Mouse (Mus musculus) splenic B cell, adult 2 months (primary cell): ENCODE results near the gene Pitpnm2.

Source experiments
- DNase-seq: peaks from one replicate; pipeline ENCODE4 v3.0.0-alpha.2; 2011; ENCODE audit warnings: low read depth, low spot score
- H3K27me3 ChIP-seq: 2 replicates; pipeline ENCODE4 v1.6.1; 2012; ENCODE audit warnings: mild to moderate bottlenecking, low read length, moderate library complexity, mixed read lengths; ENCODE audit not compliant: control insufficient read depth, poor library complexity, insufficient read depth, severe bottlenecking
- H3K36me3 ChIP-seq: 2 replicates; pipeline ENCODE4 v1.6.1; 2012; ENCODE audit warnings: mild to moderate bottlenecking, low read length, moderate library complexity, mixed read lengths; ENCODE audit not compliant: control insufficient read depth, poor library complexity, insufficient read depth, severe bottlenecking

The Pitpnm2 gene

GRCm38 (mm10) chr5:124236180-124236579, 13.4 kb downstream of the Pitpnm2 start:
- no peak for DNase-seq
- no peaks in the 10 kb centered on the region; the same call in 1 of the 2 replicates for H3K27me3 ChIP-seq
- no peaks in the 10 kb centered on the region for H3K36me3 ChIP-seq

DNA sequence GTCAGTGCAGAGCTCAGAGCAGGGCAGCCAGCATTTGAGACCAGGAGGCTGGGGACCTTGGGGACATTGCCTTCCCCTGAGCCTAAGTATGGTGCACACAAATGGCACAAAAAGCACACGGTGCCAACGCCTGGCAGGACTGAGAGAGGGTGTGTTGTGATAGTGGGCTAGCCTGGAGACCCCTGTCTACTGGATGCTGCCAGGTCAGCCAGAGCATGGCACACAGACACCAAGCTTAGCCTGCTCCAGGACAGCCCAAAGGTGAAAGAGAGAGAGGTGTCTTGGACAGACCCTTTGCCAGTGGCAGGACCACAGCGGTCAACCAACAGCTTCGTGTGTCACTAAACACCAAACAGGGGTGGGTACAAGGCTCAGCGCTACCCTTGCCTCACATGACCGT, 14.8 kb downstream of the Pitpnm2 start:
- DNase-seq, result no peak
- no peaks in the 10 kb centered on the region for H3K36me3 ChIP-seq
- no peaks in the 10 kb centered on the region; the same call in 1 of the 2 replicates for H3K27me3 ChIP-seq

GRCm38 (mm10) chr5:124233874-124234661, 15.5 kb downstream of the Pitpnm2 start:
- no peaks in the 10 kb centered on the region for H3K27me3 ChIP-seq
- H3K36me3 ChIP-seq, result no peaks in the 10 kb centered on the region
- no peak for DNase-seq

GRCm38 (mm10) chr5:124233144-124233465, 16.5 kb downstream of the Pitpnm2 start:
- peak; percentile 51 for DNase-seq
- Histone ChIP-seq H3K36me3 (no peaks in the 10 kb centered on the region), H3K27me3 (no peaks in the 10 kb centered on the region)

- Histone ChIP-seq H3K36me3 (no peaks in the 10 kb centered on the region), H3K27me3 (no peaks in the 10 kb centered on the region)
- no peak for DNase-seq
Measured at GRCm38 (mm10) chr5:124232360-124233143, 17.0 kb downstream of the Pitpnm2 start.

DNA sequence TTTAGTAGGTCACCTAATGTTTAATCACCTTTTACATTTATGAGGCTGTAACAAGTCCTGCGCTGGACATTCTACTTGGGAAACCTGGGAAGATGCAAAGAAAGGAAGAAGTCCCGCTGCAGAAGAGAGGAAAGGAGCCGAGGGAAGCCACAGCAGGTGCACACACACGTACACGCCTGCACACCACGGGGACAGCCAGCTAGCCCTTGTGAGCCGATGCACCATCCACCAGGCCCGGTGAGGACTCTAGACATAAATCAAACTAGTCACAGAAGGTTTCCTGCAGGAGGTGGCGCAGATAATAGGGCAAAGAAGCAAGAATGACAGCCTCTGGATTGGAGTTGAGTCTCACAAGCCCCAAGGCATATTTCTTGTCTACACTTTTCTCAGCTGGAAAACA, 19.1 kb downstream of the Pitpnm2 start:
- Histone ChIP-seq H3K27me3 (no peaks in the 10 kb centered on the region), H3K36me3 (no peaks in the 10 kb centered on the region)
- no peak for DNase-seq

DNA sequence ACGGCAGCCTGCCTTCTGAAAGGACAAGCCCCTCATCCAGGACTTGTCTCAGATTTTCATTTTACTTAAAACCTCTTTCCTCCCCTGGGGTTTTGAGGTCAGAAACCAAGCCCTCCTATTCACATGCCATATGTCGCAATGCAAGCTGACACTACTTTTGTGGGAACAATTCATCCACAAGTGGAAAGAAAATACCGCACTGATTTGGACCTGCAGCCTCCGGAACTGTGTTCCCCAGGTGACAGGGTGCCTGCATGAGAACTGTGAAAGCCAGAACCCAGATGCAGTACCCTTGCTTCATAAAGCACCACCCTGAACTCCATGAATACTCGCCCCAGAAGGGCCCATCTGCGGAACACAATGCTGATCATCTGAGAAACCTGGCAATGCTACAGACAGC, 22.4 kb downstream of the Pitpnm2 start:
- no peak for DNase-seq
- H3K36me3 ChIP-seq, result no peaks in the 10 kb centered on the region
- H3K27me3 ChIP-seq, result no peaks in the 10 kb centered on the region

- H3K27me3 ChIP-seq, result no peaks in the 10 kb centered on the region
- no peak for DNase-seq
- no peaks in the 10 kb centered on the region for H3K36me3 ChIP-seq
Measured at GRCm38 (mm10) chr5:124226494-124226893, 23.1 kb downstream of the Pitpnm2 start.

DNA sequence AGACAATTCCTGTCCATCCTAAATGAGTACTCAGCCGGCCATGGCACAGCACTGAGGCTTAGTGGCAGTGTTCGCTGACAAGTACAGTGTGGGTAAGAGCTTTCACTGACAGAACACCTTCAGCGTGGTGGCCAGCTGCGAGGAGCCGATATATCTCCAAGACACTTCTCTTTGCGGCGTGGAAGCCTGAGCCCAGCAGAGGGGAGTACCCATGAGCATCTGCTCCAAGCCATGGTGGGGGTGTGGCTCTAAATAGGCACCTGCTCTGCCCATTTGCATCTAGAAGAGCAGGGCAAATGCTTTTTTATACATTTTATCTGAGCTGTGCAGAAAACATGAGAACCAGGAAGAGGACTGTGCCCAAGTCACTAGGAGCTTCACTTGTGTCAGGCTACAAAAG, 23.7 kb downstream of the Pitpnm2 start:
- DNase-seq, result peak; percentile 51
- Histone ChIP-seq H3K36me3 (no peaks in the 10 kb centered on the region), H3K27me3 (no peaks in the 10 kb centered on the region)

DNA sequence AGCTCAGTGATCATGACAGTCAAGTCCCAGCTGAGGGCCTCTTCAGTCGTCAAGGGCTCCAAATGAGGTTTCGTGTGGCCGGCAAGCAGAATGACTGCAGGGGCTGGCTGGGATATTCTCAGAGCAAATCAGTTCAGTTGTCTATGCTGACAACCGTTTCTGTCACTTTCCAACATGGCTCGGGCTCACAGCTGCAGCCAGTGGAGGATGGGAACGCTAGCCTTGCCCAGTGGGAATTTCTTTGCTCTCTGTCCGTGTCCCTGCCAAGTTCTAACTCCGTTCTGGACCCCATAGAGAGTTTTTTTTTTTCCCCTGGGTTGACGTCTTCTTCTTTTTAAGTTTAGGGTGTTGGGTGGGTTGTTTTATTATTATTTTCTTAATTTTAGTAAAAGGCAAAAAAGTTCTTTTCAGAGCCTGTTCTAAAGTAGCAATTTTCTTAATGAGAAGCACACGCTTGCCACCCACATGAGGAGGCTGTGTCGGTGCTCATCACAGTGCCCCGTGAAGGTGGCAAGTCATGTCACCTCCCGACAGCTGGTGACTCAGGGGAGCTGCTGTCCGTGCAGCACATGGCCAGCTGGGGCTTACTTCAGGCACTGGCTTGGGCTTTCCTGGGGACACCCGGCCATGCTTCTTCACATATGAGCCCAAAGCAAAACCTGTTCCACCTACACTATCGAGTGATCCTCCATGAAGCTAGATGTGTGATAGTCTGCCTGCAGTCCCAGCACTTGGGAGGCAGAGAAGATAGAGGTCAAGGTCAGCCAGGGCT, 25.1 kb downstream of the Pitpnm2 start:
- no peak for DNase-seq
- Histone ChIP-seq H3K27me3 (no peaks in the 10 kb centered on the region), H3K36me3 (no peaks in the 10 kb centered on the region)

DNA sequence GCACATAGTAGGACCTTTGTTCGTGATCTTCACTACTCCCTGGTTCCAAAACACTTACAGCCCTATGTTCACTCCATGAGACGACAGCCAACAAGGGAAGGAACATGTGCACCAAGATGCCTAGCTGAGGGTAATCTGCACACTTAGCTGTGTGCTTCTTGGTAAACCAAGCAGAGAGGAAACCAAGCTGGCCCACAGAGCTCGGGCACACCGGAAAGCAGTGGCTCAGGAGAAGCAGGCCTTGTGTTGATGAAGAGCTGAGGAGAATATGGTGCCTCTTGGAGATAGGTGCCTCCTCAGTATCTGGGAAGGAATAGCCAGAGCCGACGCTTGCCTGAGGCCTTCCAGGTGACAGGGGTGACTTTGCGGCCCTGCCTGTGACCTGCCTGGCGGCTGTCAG, 26.0 kb downstream of the Pitpnm2 start:
- no peak for DNase-seq
- H3K27me3 ChIP-seq, result no peaks in the 10 kb centered on the region
- H3K36me3 ChIP-seq, result no peaks in the 10 kb centered on the region

GRCm38 (mm10) chr5:124222696-124223095, 26.9 kb downstream of the Pitpnm2 start:
- DNase-seq, result no peak
- Histone ChIP-seq H3K36me3 (no peaks in the 10 kb centered on the region), H3K27me3 (no peaks in the 10 kb centered on the region)

DNA sequence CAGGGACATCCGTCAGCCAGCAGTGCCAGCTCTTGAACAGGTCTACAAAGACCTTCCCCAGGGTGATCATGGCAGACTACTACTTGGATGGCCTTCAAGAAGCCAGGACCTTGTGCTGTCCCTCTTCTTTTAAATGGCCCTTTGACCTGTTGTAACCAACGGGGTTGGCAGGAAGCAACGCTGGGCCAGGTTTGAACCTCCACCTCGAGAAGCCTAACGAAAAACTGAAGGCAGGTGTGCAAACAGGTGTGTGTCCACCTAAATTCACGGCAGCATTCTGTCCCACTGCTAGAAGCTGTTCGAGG, 27.9 kb downstream of the Pitpnm2 start:
- H3K36me3 ChIP-seq, result no peaks in the 10 kb centered on the region
- H3K27me3 ChIP-seq, result no peaks in the 10 kb centered on the region

DNA sequence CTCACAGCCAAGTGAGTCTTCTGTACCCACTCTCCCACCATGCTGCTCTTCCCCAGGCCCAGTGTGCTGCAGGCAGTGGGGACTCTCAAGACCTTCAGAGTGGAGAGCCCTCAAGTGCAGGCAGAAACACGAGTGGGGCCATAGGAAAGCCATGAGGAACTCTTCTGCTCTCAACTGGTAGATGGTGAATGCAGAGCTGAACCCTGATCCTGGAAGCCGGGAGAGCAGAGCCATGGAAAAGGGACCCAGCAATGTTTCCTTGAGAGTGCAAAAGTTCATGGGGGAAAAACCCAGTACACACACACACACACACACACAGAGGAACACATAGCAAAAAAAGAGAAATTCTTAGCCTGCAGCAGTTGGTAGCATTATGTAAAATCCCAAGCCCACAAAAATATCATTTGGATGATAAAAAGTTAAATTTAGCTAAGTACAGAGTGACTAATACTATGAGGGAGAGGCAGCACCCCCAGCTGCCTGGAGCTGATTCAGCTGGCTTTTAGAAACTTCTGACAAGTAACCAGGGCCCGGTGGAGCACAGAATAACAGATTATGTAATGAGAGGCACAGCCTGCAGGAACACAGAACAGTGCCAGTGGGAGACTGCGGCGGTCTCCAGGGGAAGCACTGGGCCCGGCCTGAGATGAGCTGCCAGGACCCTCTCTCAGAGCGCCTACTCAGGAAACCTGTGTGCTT, 28.4 kb downstream of the Pitpnm2 start:
- H3K27me3 ChIP-seq, result no peaks in the 10 kb centered on the region
- H3K36me3 ChIP-seq, result no peaks in the 10 kb centered on the region
- no peak for DNase-seq

More for the DNA sequence above, 27.9 kb downstream of the Pitpnm2 start:
- no peak for DNase-seq
